Mouse (Mus musculus) CD4-positive, CD25-positive, alpha-beta regulatory T cell, adult 4 months (primary cell): ENCODE measurements around the gene Tmem132c. TPM values are rescaled to one million over a fixed set of nuclear protein-coding genes. Genes with fewer than 3 reads are reported as not detected.
"Not testable (repeated sequence)": the region's sequence is repeated elsewhere in the genome, so short reads cannot be mapped to it uniquely, and the experiment has no call there.

Source experiments
- ATAC-seq: one replicate; pipeline ENCODE4 v1.8.0; 2017
- polyA plus RNA-seq, 2 experiments: library from polyadenylated mRNA; unstranded; fragments of 100-300 nt; shearing (Covaris generic); gene quantifications; one replicate each; pipeline ENCODE4 v1.2.1; 2017

Tmem132c gene
- polyA plus RNA-seq, 2 experiments from 2014 or later, result not detected

- no peak for ATAC-seq
These were observed 105.6 kb downstream of the Tmem132c start for GRCm38 (mm10) chr5:127347053-127347748.

- ATAC-seq, result no peak
These were observed 107.8 kb downstream of the Tmem132c start for GRCm38 (mm10) chr5:127349221-127350065.

GRCm38 (mm10) chr5:127353002-127353401 is 111.4 kb downstream of the Tmem132c start:
- no peak for ATAC-seq

- ATAC-seq, result no peak
These were observed 114.2 kb downstream of the Tmem132c start for GRCm38 (mm10) chr5:127355836-127356235.

GRCm38 (mm10) chr5:127357878-127358277 is 116.3 kb downstream of the Tmem132c start:
- not testable (repeated sequence) for ATAC-seq

- no peak for ATAC-seq
These were observed 119.5 kb downstream of the Tmem132c start for GRCm38 (mm10) chr5:127361145-127361544.

GRCm38 (mm10) chr5:127365061-127365460 is 123.5 kb downstream of the Tmem132c start:
- ATAC-seq, result no peak

GRCm38 (mm10) chr5:127368191-127368590 is 126.6 kb downstream of the Tmem132c start:
- no peak for ATAC-seq

GRCm38 (mm10) chr5:127369812-127370211 is 128.2 kb downstream of the Tmem132c start:
- ATAC-seq, result no peak

GRCm38 (mm10) chr5:127370503-127370902 is 128.9 kb downstream of the Tmem132c start:
- ATAC-seq, result no peak

- ATAC-seq, result no peak
These were observed 132.6 kb downstream of the Tmem132c start for GRCm38 (mm10) chr5:127374251-127374650.

- no peak for ATAC-seq
These were observed 134.0 kb downstream of the Tmem132c start for GRCm38 (mm10) chr5:127375654-127376053.

GRCm38 (mm10) chr5:127378521-127378920 is 136.9 kb downstream of the Tmem132c start:
- ATAC-seq, result no peak

GRCm38 (mm10) chr5:127379351-127379750 is 137.7 kb downstream of the Tmem132c start:
- no peak for ATAC-seq

GRCm38 (mm10) chr5:127381216-127381615 is 139.6 kb downstream of the Tmem132c start:
- ATAC-seq, result no peak

- ATAC-seq, result no peak
These were observed 141.0 kb downstream of the Tmem132c start for GRCm38 (mm10) chr5:127382571-127382970.

GRCm38 (mm10) chr5:127391187-127391586 is 149.6 kb downstream of the Tmem132c start:
- no peak for ATAC-seq

- no peak for ATAC-seq
These were observed 155.3 kb downstream of the Tmem132c start for GRCm38 (mm10) chr5:127396889-127397288.

- ATAC-seq, result no peak
These were observed 156.4 kb downstream of the Tmem132c start for GRCm38 (mm10) chr5:127398010-127398409.

GRCm38 (mm10) chr5:127405391-127406000 is 163.9 kb downstream of the Tmem132c start:
- ATAC-seq, result no peak

- ATAC-seq, result no peak
These were observed 164.5 kb downstream of the Tmem132c start for GRCm38 (mm10) chr5:127406014-127406655.

GRCm38 (mm10) chr5:127416536-127416935 is 174.9 kb downstream of the Tmem132c start:
- ATAC-seq, result no peak

GRCm38 (mm10) chr5:127423936-127424335 is 182.3 kb downstream of the Tmem132c start:
- ATAC-seq, result no peak
